Mouse (Mus musculus): ENCODE results near the gene Pmf1. TPM values are rescaled to one million over a fixed set of nuclear protein-coding genes. Genes with fewer than 3 reads are reported as not detected.

The Pmf1 gene
- polyA plus RNA-seq, 1 experiment from 2014 or later = 33.5 TPM

DNA sequence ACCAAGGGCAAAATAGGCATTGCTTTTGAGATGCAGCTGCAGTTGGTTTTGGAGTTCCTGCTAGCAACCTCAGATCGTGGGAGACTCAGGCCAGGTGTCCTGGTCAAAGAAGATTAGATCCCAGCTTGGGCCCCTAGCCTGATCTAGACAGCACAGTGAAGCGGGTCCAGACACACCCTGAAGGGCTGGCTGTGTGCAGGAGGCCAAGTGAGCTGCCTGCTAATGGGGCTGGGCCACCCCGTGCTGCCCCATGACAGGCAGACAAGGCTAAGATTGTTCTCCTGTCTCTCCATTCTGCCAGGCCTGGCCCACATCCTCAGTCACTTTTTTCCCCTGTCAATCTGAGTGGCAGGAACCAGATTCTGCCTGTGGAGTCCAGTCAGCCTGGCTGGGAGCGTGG is 46.4 kb downstream of the Pmf1 start:
- Histone ChIP-seq H3K27me3 (peaks cover 20% of the 10 kb centered on the region), H3K9me3 (no peaks in the 10 kb centered on the region), H3K4me1 (replicated peaks) (peaks cover 8% of the 10 kb centered on the region; the same call in 1 of the 2 replicates), H3K36me3 (peaks cover 43% of the 10 kb centered on the region), H3K9ac (no peak overlapping the region), H3K4me3 (no peak overlapping the region), H3K27ac (replicated peaks) (peak overlapping the region; percentile 43), H3K4me2 (no peak overlapping the region)
- ATAC-seq (ENCODE audit: low read depth) = no peak
- 72% methylated on average over 4 of the region's 4 CpGs for WGBS

GRCm38 (mm10) chr3:88361612-88362313 is 48.4 kb downstream of the Pmf1 start:
- H3K4me1 ChIP-seq (replicated peaks) = peaks cover 8% of the 10 kb centered on the region; the same call in 1 of the 2 replicates
- ATAC-seq (ENCODE audit: low read depth) = no peak
- H3K9ac ChIP-seq = no peak overlapping the region
- 85% methylated on average over 2 of the region's 2 CpGs for WGBS
- H3K36me3 ChIP-seq = peaks cover 63% of the 10 kb centered on the region
- H3K9me3 ChIP-seq = no peaks in the 10 kb centered on the region
- H3K27ac ChIP-seq (replicated peaks) = no peak overlapping the region
- H3K4me3 ChIP-seq = no peak overlapping the region
- peaks cover 20% of the 10 kb centered on the region for H3K27me3 ChIP-seq
- H3K4me2 ChIP-seq = no peak overlapping the region

DNA sequence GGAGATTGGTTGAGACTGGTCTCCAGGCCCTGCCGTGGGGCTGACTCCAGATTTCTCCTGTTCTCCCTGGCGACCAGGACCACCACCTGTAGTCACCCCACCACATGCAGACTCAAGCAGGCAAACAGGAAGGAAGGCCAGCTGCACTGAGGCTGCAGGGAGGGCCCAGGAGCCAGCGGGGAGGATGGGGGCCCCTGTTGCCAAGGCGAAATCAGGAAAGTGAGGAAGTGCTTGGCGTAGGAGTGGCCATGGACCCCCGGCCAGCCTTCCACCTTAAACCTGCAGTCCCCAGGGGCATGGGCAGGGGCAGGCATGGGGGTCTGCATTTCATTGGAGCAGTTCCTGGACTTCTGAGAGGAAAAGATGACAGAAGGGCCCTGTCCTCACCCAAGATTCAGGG is 49.0 kb downstream of the Pmf1 start:
- Histone ChIP-seq H3K27ac (replicated peaks) (no peak overlapping the region), H3K4me2 (no peak overlapping the region), H3K4me3 (no peak overlapping the region), H3K27me3 (peaks cover 18% of the 10 kb centered on the region), H3K36me3 (peaks cover 69% of the 10 kb centered on the region), H3K9me3 (no peaks in the 10 kb centered on the region), H3K4me1 (replicated peaks) (peaks cover 8% of the 10 kb centered on the region; the same call in 1 of the 2 replicates), H3K9ac (no peak overlapping the region)
- 84% methylated on average over 6 of the region's 6 CpGs for WGBS
- ATAC-seq (ENCODE audit: low read depth) = no peak

- no peak overlapping the region for H3K4me2 ChIP-seq
- H3K27me3 ChIP-seq = peaks cover 7% of the 10 kb centered on the region
- 72% methylated on average over 3 of the region's 3 CpGs for WGBS
- H3K9me3 ChIP-seq = no peaks in the 10 kb centered on the region
- H3K36me3 ChIP-seq = peaks cover 80% of the 10 kb centered on the region
- no peak overlapping the region for H3K9ac ChIP-seq
- H3K27ac ChIP-seq (replicated peaks) = peak overlapping the region; percentile 29
- H3K4me3 ChIP-seq = no peak overlapping the region
- no peak for ATAC-seq (ENCODE audit: low read depth)
- no peaks in the 10 kb centered on the region; the same call in 1 of the 2 replicates for H3K4me1 ChIP-seq (replicated peaks)
Measured at GRCm38 (mm10) chr3:88359989-88360388, 50.1 kb downstream of the Pmf1 start.

DNA sequence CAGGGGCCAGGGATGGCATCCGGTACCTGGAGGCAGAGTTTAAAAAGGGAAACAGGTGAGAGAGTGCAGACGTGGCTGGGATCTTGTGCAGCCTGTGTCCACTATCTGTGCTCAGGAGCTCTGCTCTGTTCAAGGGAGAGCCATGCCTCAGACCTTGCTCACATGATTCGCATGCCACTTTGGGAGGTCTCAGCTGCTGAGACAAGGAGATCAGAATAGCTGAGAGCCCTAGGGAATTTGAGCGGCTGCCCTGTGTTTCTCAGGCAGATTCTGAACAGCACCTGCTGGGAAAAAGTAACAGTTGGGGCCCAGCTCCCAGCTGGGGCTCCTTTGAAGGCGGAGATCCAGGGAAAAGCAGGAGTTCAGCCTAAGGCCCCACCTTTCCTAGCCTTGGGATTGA is 50.5 kb downstream of the Pmf1 start:
- Histone ChIP-seq H3K36me3 (peaks cover 84% of the 10 kb centered on the region), H3K4me1 (replicated peaks) (no peaks in the 10 kb centered on the region; the same call in 1 of the 2 replicates), H3K9me3 (no peaks in the 10 kb centered on the region), H3K4me2 (no peak overlapping the region), H3K9ac (no peak overlapping the region), H3K27ac (replicated peaks) (peak overlapping the region; percentile 29; the same call in 1 of the 2 replicates), H3K27me3 (peaks cover 3% of the 10 kb centered on the region), H3K4me3 (no peak overlapping the region)
- no peak for ATAC-seq (ENCODE audit: low read depth)
- 56% methylated on average over 5 of the region's 5 CpGs for WGBS

- Histone ChIP-seq H3K27ac (replicated peaks) (no peak overlapping the region), H3K4me3 (no peak overlapping the region), H3K4me1 (replicated peaks) (no peaks in the 10 kb centered on the region; the same call in 1 of the 2 replicates), H3K9me3 (no peaks in the 10 kb centered on the region), H3K9ac (no peak overlapping the region), H3K27me3 (no peaks in the 10 kb centered on the region), H3K4me2 (no peak overlapping the region), H3K36me3 (peaks cover 99% of the 10 kb centered on the region)
- ATAC-seq (ENCODE audit: low read depth) = no peak
- WGBS = 95% methylated on average over 8 of the region's 8 CpGs
Measured at GRCm38 (mm10) chr3:88354396-88355165, 55.5 kb downstream of the Pmf1 start.

- Histone ChIP-seq H3K4me3 (no peak overlapping the region), H3K27ac (replicated peaks) (no peak overlapping the region), H3K9ac (no peak overlapping the region), H3K9me3 (no peaks in the 10 kb centered on the region), H3K4me2 (no peak overlapping the region), H3K4me1 (replicated peaks) (no peaks in the 10 kb centered on the region), H3K36me3 (peaks cover 99% of the 10 kb centered on the region), H3K27me3 (no peaks in the 10 kb centered on the region)
- 94% methylated on average over 9 of the region's 9 CpGs for WGBS
- no peak for ATAC-seq (ENCODE audit: low read depth)
Measured at GRCm38 (mm10) chr3:88352907-88353306, 57.2 kb downstream of the Pmf1 start.

GRCm38 (mm10) chr3:88350732-88351131 is 59.4 kb downstream of the Pmf1 start:
- Histone ChIP-seq H3K36me3 (peaks cover 99% of the 10 kb centered on the region), H3K4me2 (no peak overlapping the region), H3K27me3 (no peaks in the 10 kb centered on the region), H3K9me3 (no peaks in the 10 kb centered on the region), H3K9ac (no peak overlapping the region), H3K4me3 (no peak overlapping the region), H3K27ac (replicated peaks) (no peak overlapping the region), H3K4me1 (replicated peaks) (no peaks in the 10 kb centered on the region)
- 90% methylated on average over 13 of the region's 13 CpGs for WGBS
- no peak for ATAC-seq (ENCODE audit: low read depth)

Small RNA genes lying within 50 kb of the gene (microRNA-seq; reads per million reads assigned to microRNA genes)
- not detected for gene Mir7011

Other genes starting within 250 kb of the Pmf1 start
- 0.15 and 0.67 TPM in 2 replicates for gene Rhbg, start 155.6 kb downstream of the Pmf1 start, polyA plus RNA-seq (2015; fragmentation: Nextera tagmentation; extraction: Ambion mirVana)
- gene Gm38392, start 123.1 kb downstream of the Pmf1 start, polyA plus RNA-seq (2015; fragmentation: Nextera tagmentation; extraction: Ambion mirVana) = 0.23 and 0.33 TPM in 2 replicates
- 8.5 and 12.5 TPM in 2 replicates for gene Tsacc, start 113.3 kb downstream of the Pmf1 start, polyA plus RNA-seq (2015; fragmentation: Nextera tagmentation; extraction: Ambion mirVana)
- gene Cct3, start 113.2 kb downstream of the Pmf1 start, polyA plus RNA-seq (2015; fragmentation: Nextera tagmentation; extraction: Ambion mirVana) = 496 and 532 TPM in 2 replicates
- gene Glmp, start 85.3 kb downstream of the Pmf1 start, polyA plus RNA-seq (2015; fragmentation: Nextera tagmentation; extraction: Ambion mirVana) = 99.6 and 112 TPM in 2 replicates
- gene Tmem79, start 74.2 kb downstream of the Pmf1 start, polyA plus RNA-seq (2015; fragmentation: Nextera tagmentation; extraction: Ambion mirVana) = 1.5 and 1.7 TPM in 2 replicates
- 57.2 and 66.1 TPM in 2 replicates for gene Smg5, start 74.1 kb downstream of the Pmf1 start, polyA plus RNA-seq (2015; fragmentation: Nextera tagmentation; extraction: Ambion mirVana)
- gene Paqr6, start 45.7 kb downstream of the Pmf1 start, polyA plus RNA-seq (2015; fragmentation: Nextera tagmentation; extraction: Ambion mirVana) = 3.4 and 5.3 TPM in 2 replicates
- not detected in 2 replicates for gene Bglap3, start 37.6 kb downstream of the Pmf1 start, polyA plus RNA-seq (2015; fragmentation: Nextera tagmentation; extraction: Ambion mirVana)
- gene Bglap2, start 31.6 kb downstream of the Pmf1 start, polyA plus RNA-seq (2015; fragmentation: Nextera tagmentation; extraction: Ambion mirVana) = not detected in 2 replicates
- gene Bglap, start 25.9 kb downstream of the Pmf1 start, polyA plus RNA-seq (2015; fragmentation: Nextera tagmentation; extraction: Ambion mirVana) = not detected in 2 replicates
- gene Slc25a44, start 14.8 kb upstream of the Pmf1 start, polyA plus RNA-seq (2015; fragmentation: Nextera tagmentation; extraction: Ambion mirVana) = 30.4 and 31.1 TPM in 2 replicates
- 19.7 and 21.8 TPM in 2 replicates for gene Sema4a, start 50.9 kb upstream of the Pmf1 start, polyA plus RNA-seq (2015; fragmentation: Nextera tagmentation; extraction: Ambion mirVana)
- 41.9 and 45.3 TPM in 2 replicates for gene Lmna, start 99.6 kb upstream of the Pmf1 start, polyA plus RNA-seq (2015; fragmentation: Nextera tagmentation; extraction: Ambion mirVana)
- gene Mex3a, start 122.1 kb upstream of the Pmf1 start, polyA plus RNA-seq (2015; fragmentation: Nextera tagmentation; extraction: Ambion mirVana) = 32.5 and 33.7 TPM in 2 replicates
- not detected in 2 replicates for gene Rab25, start 138.0 kb upstream of the Pmf1 start, polyA plus RNA-seq (2015; fragmentation: Nextera tagmentation; extraction: Ambion mirVana)
- 161 and 170 TPM in 2 replicates for gene Lamtor2, start 142.7 kb upstream of the Pmf1 start, polyA plus RNA-seq (2015; fragmentation: Nextera tagmentation; extraction: Ambion mirVana)
- 38.4 and 40.6 TPM in 2 replicates for gene Ubqln4, start 143.4 kb upstream of the Pmf1 start, polyA plus RNA-seq (2015; fragmentation: Nextera tagmentation; extraction: Ambion mirVana)
- gene Ssr2, start 165.5 kb upstream of the Pmf1 start, polyA plus RNA-seq (2015; fragmentation: Nextera tagmentation; extraction: Ambion mirVana) = 157 and 164 TPM in 2 replicates
- gene Arhgef2, start 195.6 kb upstream of the Pmf1 start, polyA plus RNA-seq (2015; fragmentation: Nextera tagmentation; extraction: Ambion mirVana) = 146 and 157 TPM in 2 replicates
- gene Rxfp4, start 242.8 kb upstream of the Pmf1 start, polyA plus RNA-seq (2015; fragmentation: Nextera tagmentation; extraction: Ambion mirVana) = not detected in 2 replicates

All from neural tube, embryonic 13.5 days (tissue).